Mouse (Mus musculus): ENCODE results near the gene Rho. TPM values are rescaled to one million over a fixed set of nuclear protein-coding genes. Genes with fewer than 3 reads are reported as not detected.

Gene Rho
- polyA plus RNA-seq, 1 experiment from 2014 or later = 0.16 TPM

- Histone ChIP-seq H3K27ac (ENCODE audit: low read depth, low read length) (no peak overlapping the region), H3K9ac (ENCODE audit: low read depth, low read length) (no peak overlapping the region; the same call in 1 of the 2 replicates), H3K4me2 (no peak overlapping the region), H3K36me3 (ENCODE audit: control insufficient read depth, insufficient read depth, low read length) (peaks cover 2% of the 10 kb centered on the region; the same call in 1 of the 2 replicates), H3K4me3 (ENCODE audit: low read depth, low read length) (no peak overlapping the region), H3K4me1 (ENCODE audit: control insufficient read depth, insufficient read depth, low read length) (peaks cover 48% of the 10 kb centered on the region), H3K9me3 (replicated peaks; ENCODE audit: control insufficient read depth, low read length) (no peaks in the 10 kb centered on the region), H3K27me3 (ENCODE audit: control insufficient read depth, insufficient read depth, low read length) (no peaks in the 10 kb centered on the region)
- WGBS (ENCODE audit: insufficient replicate concordance) = 26% methylated on average over 6 of the region's 6 CpGs
- no peak for ATAC-seq (replicated peaks; ENCODE audit: insufficient number of reproducible peaks, low FRiP score, low TSS enrichment)
These were observed 23.0 kb upstream of the Rho start for GRCm38 (mm10) chr6:115908421-115908982.

GRCm38 (mm10) chr6:115909052-115909451 lies 22.5 kb upstream of the Rho start:
- Histone ChIP-seq H3K27me3 (ENCODE audit: control insufficient read depth, insufficient read depth, low read length) (no peaks in the 10 kb centered on the region), H3K9ac (ENCODE audit: low read depth, low read length) (peak overlapping the region; percentile 56), H3K4me1 (ENCODE audit: control insufficient read depth, insufficient read depth, low read length) (peaks cover 49% of the 10 kb centered on the region), H3K27ac (ENCODE audit: low read depth, low read length) (peak overlapping the region; percentile 54; the same call in 1 of the 2 replicates), H3K4me2 (no peak overlapping the region), H3K36me3 (ENCODE audit: control insufficient read depth, insufficient read depth, low read length) (peaks cover 2% of the 10 kb centered on the region; the same call in 1 of the 2 replicates), H3K4me3 (ENCODE audit: low read depth, low read length) (no peak overlapping the region), H3K9me3 (replicated peaks; ENCODE audit: control insufficient read depth, low read length) (no peaks in the 10 kb centered on the region)
- ATAC-seq (replicated peaks; ENCODE audit: insufficient number of reproducible peaks, low FRiP score, low TSS enrichment) = no peak
- WGBS (ENCODE audit: insufficient replicate concordance) = 31% methylated on average over 3 of the region's 3 CpGs

- WGBS (ENCODE audit: insufficient replicate concordance) = 58% methylated on average over 8 of the region's 8 CpGs
- Histone ChIP-seq H3K27ac (ENCODE audit: low read depth, low read length) (peak overlapping the region; percentile 54; the same call in 1 of the 2 replicates), H3K9ac (ENCODE audit: low read depth, low read length) (peak overlapping the region; percentile 7; the same call in 1 of the 2 replicates), H3K27me3 (ENCODE audit: control insufficient read depth, insufficient read depth, low read length) (no peaks in the 10 kb centered on the region), H3K4me3 (ENCODE audit: low read depth, low read length) (no peak overlapping the region), H3K9me3 (replicated peaks; ENCODE audit: control insufficient read depth, low read length) (no peaks in the 10 kb centered on the region), H3K36me3 (ENCODE audit: control insufficient read depth, insufficient read depth, low read length) (peaks cover 2% of the 10 kb centered on the region; the same call in 1 of the 2 replicates), H3K4me1 (ENCODE audit: control insufficient read depth, insufficient read depth, low read length) (peaks cover 57% of the 10 kb centered on the region), H3K4me2 (no peak overlapping the region)
- peak; percentile 62 for ATAC-seq (replicated peaks; ENCODE audit: insufficient number of reproducible peaks, low FRiP score, low TSS enrichment)
These were observed 21.6 kb upstream of the Rho start for GRCm38 (mm10) chr6:115909940-115910339.

GRCm38 (mm10) chr6:115911763-115912162 lies 19.8 kb upstream of the Rho start:
- Histone ChIP-seq H3K9ac (ENCODE audit: low read depth, low read length) (peak overlapping the region; percentile 12; the same call in 1 of the 2 replicates), H3K27me3 (ENCODE audit: control insufficient read depth, insufficient read depth, low read length) (no peaks in the 10 kb centered on the region), H3K36me3 (ENCODE audit: control insufficient read depth, insufficient read depth, low read length) (no peaks in the 10 kb centered on the region; the same call in 1 of the 2 replicates), H3K9me3 (replicated peaks; ENCODE audit: control insufficient read depth, low read length) (no peaks in the 10 kb centered on the region), H3K4me3 (ENCODE audit: low read depth, low read length) (no peak overlapping the region), H3K4me1 (ENCODE audit: control insufficient read depth, insufficient read depth, low read length) (peaks cover 72% of the 10 kb centered on the region), H3K27ac (ENCODE audit: low read depth, low read length) (peak overlapping the region; percentile 38; the same call in 1 of the 2 replicates), H3K4me2 (no peak overlapping the region)
- 46% methylated on average over 6 of the region's 6 CpGs for WGBS (ENCODE audit: insufficient replicate concordance)
- ATAC-seq (replicated peaks; ENCODE audit: insufficient number of reproducible peaks, low FRiP score, low TSS enrichment) = no peak

GRCm38 (mm10) chr6:115913482-115913881 lies 18.1 kb upstream of the Rho start:
- no peaks in the 10 kb centered on the region for H3K27me3 ChIP-seq (ENCODE audit: control insufficient read depth, insufficient read depth, low read length)
- no peak overlapping the region for H3K4me3 ChIP-seq (ENCODE audit: low read depth, low read length)
- no peak overlapping the region for H3K9ac ChIP-seq (ENCODE audit: low read depth, low read length)
- no peaks in the 10 kb centered on the region for H3K9me3 ChIP-seq (replicated peaks; ENCODE audit: control insufficient read depth, low read length)
- H3K36me3 ChIP-seq (ENCODE audit: control insufficient read depth, insufficient read depth, low read length) = no peaks in the 10 kb centered on the region; the same call in 1 of the 2 replicates
- H3K4me2 ChIP-seq = no peak overlapping the region
- peaks cover 72% of the 10 kb centered on the region for H3K4me1 ChIP-seq (ENCODE audit: control insufficient read depth, insufficient read depth, low read length)
- no peak overlapping the region for H3K27ac ChIP-seq (ENCODE audit: low read depth, low read length)
- 80% methylated on average over 10 of the region's 10 CpGs for WGBS (ENCODE audit: insufficient replicate concordance)
- ATAC-seq (replicated peaks; ENCODE audit: insufficient number of reproducible peaks, low FRiP score, low TSS enrichment) = no peak

GRCm38 (mm10) chr6:115914511-115915202 lies 16.9 kb upstream of the Rho start:
- 80% methylated on average over 15 of the region's 15 CpGs for WGBS (ENCODE audit: insufficient replicate concordance)
- no peak overlapping the region for H3K4me2 ChIP-seq
- H3K9ac ChIP-seq (ENCODE audit: low read depth, low read length) = no peak overlapping the region
- H3K27me3 ChIP-seq (ENCODE audit: control insufficient read depth, insufficient read depth, low read length) = no peaks in the 10 kb centered on the region
- ATAC-seq (replicated peaks; ENCODE audit: insufficient number of reproducible peaks, low FRiP score, low TSS enrichment) = no peak
- H3K4me1 ChIP-seq (ENCODE audit: control insufficient read depth, insufficient read depth, low read length) = peaks cover 61% of the 10 kb centered on the region
- peak overlapping the region; percentile 75 for H3K27ac ChIP-seq (ENCODE audit: low read depth, low read length)
- H3K9me3 ChIP-seq (replicated peaks; ENCODE audit: control insufficient read depth, low read length) = no peaks in the 10 kb centered on the region
- no peaks in the 10 kb centered on the region for H3K36me3 ChIP-seq (ENCODE audit: control insufficient read depth, insufficient read depth, low read length)
- H3K4me3 ChIP-seq (ENCODE audit: low read depth, low read length) = no peak overlapping the region

GRCm38 (mm10) chr6:115915601-115916445 lies 15.7 kb upstream of the Rho start:
- Histone ChIP-seq H3K9me3 (replicated peaks; ENCODE audit: control insufficient read depth, low read length) (no peaks in the 10 kb centered on the region), H3K4me2 (peak overlapping the region; percentile 31), H3K9ac (ENCODE audit: low read depth, low read length) (no peak overlapping the region), H3K27me3 (ENCODE audit: control insufficient read depth, insufficient read depth, low read length) (no peaks in the 10 kb centered on the region), H3K4me1 (ENCODE audit: control insufficient read depth, insufficient read depth, low read length) (peaks cover 57% of the 10 kb centered on the region), H3K4me3 (ENCODE audit: low read depth, low read length) (no peak overlapping the region), H3K36me3 (ENCODE audit: control insufficient read depth, insufficient read depth, low read length) (no peaks in the 10 kb centered on the region), H3K27ac (ENCODE audit: low read depth, low read length) (peak overlapping the region; percentile 75)
- WGBS (ENCODE audit: insufficient replicate concordance) = 32% methylated on average over 17 of the region's 17 CpGs
- no peak for ATAC-seq (replicated peaks; ENCODE audit: insufficient number of reproducible peaks, low FRiP score, low TSS enrichment)

GRCm38 (mm10) chr6:115916611-115917010 lies 14.9 kb upstream of the Rho start:
- Histone ChIP-seq H3K4me1 (ENCODE audit: control insufficient read depth, insufficient read depth, low read length) (peaks cover 49% of the 10 kb centered on the region), H3K9ac (ENCODE audit: low read depth, low read length) (no peak overlapping the region), H3K36me3 (ENCODE audit: control insufficient read depth, insufficient read depth, low read length) (no peaks in the 10 kb centered on the region), H3K4me3 (ENCODE audit: low read depth, low read length) (no peak overlapping the region), H3K4me2 (no peak overlapping the region), H3K27ac (ENCODE audit: low read depth, low read length) (0 out of 2 replicates have a peak overlapping the region, but pooled peaks have one; percentile 75), H3K27me3 (ENCODE audit: control insufficient read depth, insufficient read depth, low read length) (no peaks in the 10 kb centered on the region), H3K9me3 (replicated peaks; ENCODE audit: control insufficient read depth, low read length) (no peaks in the 10 kb centered on the region)
- WGBS (ENCODE audit: insufficient replicate concordance) = 39% methylated on average over 5 of the region's 5 CpGs
- ATAC-seq (replicated peaks; ENCODE audit: insufficient number of reproducible peaks, low FRiP score, low TSS enrichment) = no peak
